31 mouse cellular contexts compared by ENCODE assay signal in the genomic region with DNA sequence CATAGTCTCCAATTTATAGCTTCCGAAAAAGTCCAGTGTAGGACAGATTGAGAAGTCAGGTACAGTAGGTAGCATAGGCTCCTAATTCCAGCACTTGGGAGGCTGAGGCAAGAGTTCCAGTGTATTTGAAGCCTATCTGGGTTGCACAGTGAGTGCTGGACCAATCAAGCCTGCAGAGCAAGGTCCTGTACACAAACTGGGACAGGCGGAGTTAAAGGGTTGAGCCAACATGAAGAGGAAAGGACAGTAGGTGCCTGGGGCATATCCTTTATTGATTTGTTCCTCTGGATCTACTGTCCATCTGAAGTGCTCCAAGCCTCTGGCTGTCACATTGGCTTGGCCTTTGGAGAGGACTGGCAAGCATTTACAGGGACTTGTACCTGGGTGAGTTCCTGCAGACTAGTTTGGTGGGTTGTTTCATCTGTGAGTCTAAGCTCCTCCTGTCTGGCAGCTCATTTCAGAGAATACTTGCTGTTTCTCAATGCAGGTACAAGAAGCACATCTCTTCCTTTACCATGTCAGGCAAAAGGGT. TPM values are rescaled to one million over a fixed set of nuclear protein-coding genes. Genes with fewer than 3 reads are reported as not detected.
DNase-seq lines count a peak whose midpoint lies in the region; ATAC-seq and TF ChIP-seq lines count a peak whose summit lies in the region.
"Had no signal": no experiment of that assay in that cellular context is flagged by ENCODE, and none has a peak within 500 bp of the region (broad histone marks: within the 10 kb centered on the region; RNA-seq: fewer than 3 reads in every experiment).

No protein-coding gene starts in this region.

- TF ChIP-seq CTCF in liver, embryonic 14.5 days (IDR thresholded peaks at IDR 0.05; ENCODE audit: low read depth) = no peak
- no peak for TF ChIP-seq CTCF in liver, postnatal 0 days (IDR thresholded peaks at IDR 0.05; ENCODE audit: low read depth)

- DNase-seq in gonadal fat pad, adult 2 months (ENCODE audit: low read depth) = peak; percentile 83
- DNase-seq in liver, embryonic 11.5 days (ENCODE audit: low spot score) = no peak
- DNase-seq in liver, embryonic 14.5 days (ENCODE audit: low read depth in 3 of 3, low spot score in 3 of 3) = no peak
- no peak for DNase-seq in liver, postnatal 0 days
- no peak for DNase-seq in spleen, postnatal 36 days (ENCODE audit: low spot score in 2 of 2)
- DNase-seq in neural tube, embryonic 10.5 days (ENCODE audit: extremely low spot score, low spot score) = no peak
- DNase-seq in right cerebral cortex, postnatal 25 days = no peak
- DNase-seq in heart, adult 9 months (ENCODE audit: low spot score in 2 of 2) = no peak
- DNase-seq: adrenal gland, adult 8-10 months; adrenal gland, postnatal 25 days; cerebellum, adult 11-12 months; cerebellum, adult 8-10 months; cerebellum, postnatal 10 days; cerebellum, postnatal 36 days; embryo, embryonic 11 days; forebrain, postnatal 0 days; gastrocnemius, adult 2 months; gastrocnemius, postnatal 14 days; heart, adult 2 months; heart, postnatal 10 days; heart, postnatal 36 days had no signal

- H3K36me3 ChIP-seq in liver, embryonic 11.5 days (ENCODE audit: control insufficient read depth, insufficient read depth, low read length) = no peaks in the 10 kb centered on the region
- no peaks in the 10 kb centered on the region for H3K36me3 ChIP-seq in liver, embryonic 14.5 days (replicated peaks; ENCODE audit: control insufficient read depth, insufficient read depth, low read depth)
- no peaks in the 10 kb centered on the region for H3K36me3 ChIP-seq in liver, postnatal 0 days (replicated peaks; ENCODE audit: insufficient read depth, low read length)
- H3K36me3 ChIP-seq: embryonic facial prominence, embryonic 10.5 days; embryonic facial prominence, embryonic 13.5 days; heart, embryonic 12.5 days; heart, embryonic 15.5 days; hindbrain, embryonic 10.5 days; hindbrain, embryonic 13.5 days had no signal

- peaks cover 9% of the 10 kb centered on the region; the same call in 1 of the 2 replicates for H3K4me1 ChIP-seq in liver, embryonic 11.5 days (replicated peaks; ENCODE audit: control insufficient read depth, insufficient read depth, low read length)
- peaks cover 18 to 36% of the 10 kb centered on the region in 2 experiments for H3K4me1 ChIP-seq in liver, embryonic 14.5 days (replicated peaks; ENCODE audit: control insufficient read depth in 2 of 2, insufficient read depth in 2 of 2, low read length in 1 of 2)
- H3K4me1 ChIP-seq in liver, postnatal 0 days (ENCODE audit: insufficient read depth) = peaks cover 9% of the 10 kb centered on the region
- H3K4me1 ChIP-seq: embryonic facial prominence, embryonic 10.5 days; embryonic facial prominence, embryonic 13.5 days; heart, embryonic 12.5 days; heart, embryonic 15.5 days; hindbrain, embryonic 10.5 days; hindbrain, embryonic 13.5 days had no signal

- H3K4me3 ChIP-seq in liver, embryonic 11.5 days (ENCODE audit: low read depth, low read length) = no peak overlapping the region
- H3K4me3 ChIP-seq in liver, embryonic 14.5 days (ENCODE audit: insufficient read depth in 1 of 2, low read depth in 2 of 2, low read length in 2 of 2) = no peak overlapping the region
- H3K4me3 ChIP-seq in liver, postnatal 0 days (ENCODE audit: low read depth, low read length) = no peak overlapping the region
- H3K4me3 ChIP-seq: embryonic facial prominence, embryonic 10.5 days; embryonic facial prominence, embryonic 13.5 days; erythroblast, embryonic 14.5 days; gastrocnemius, adult 2 months; heart, adult 2 months; heart, embryonic 12.5 days; heart, embryonic 15.5 days; hindbrain, embryonic 10.5 days; hindbrain, embryonic 13.5 days had no signal

- no peak overlapping the region; the same call in 1 of the 2 replicates for H3K27ac ChIP-seq in liver, embryonic 11.5 days (ENCODE audit: low read depth, low read length)
- peak overlapping the region; percentile 55 for H3K27ac ChIP-seq in liver, embryonic 14.5 days
- H3K27ac ChIP-seq in liver, postnatal 0 days (ENCODE audit: low read depth) = no peak overlapping the region
- H3K27ac ChIP-seq: embryonic facial prominence, embryonic 10.5 days; embryonic facial prominence, embryonic 13.5 days; gastrocnemius, adult 2 months; heart, adult 2 months; heart, embryonic 15.5 days; hindbrain, embryonic 10.5 days; hindbrain, embryonic 13.5 days; hindbrain, postnatal 0 days had no signal

- H3K9me3 ChIP-seq in liver, embryonic 11.5 days (ENCODE audit: control insufficient read depth, low read length) = no peaks in the 10 kb centered on the region
- no peaks in the 10 kb centered on the region for H3K9me3 ChIP-seq in liver, embryonic 14.5 days (ENCODE audit: control insufficient read depth, low read length)
- no peaks in the 10 kb centered on the region for H3K9me3 ChIP-seq in liver, postnatal 0 days (ENCODE audit: low read length)
- H3K9me3 ChIP-seq: embryonic facial prominence, embryonic 10.5 days; embryonic facial prominence, embryonic 13.5 days; heart, embryonic 12.5 days; heart, embryonic 15.5 days; hindbrain, embryonic 10.5 days; hindbrain, embryonic 13.5 days had no signal

- ATAC-seq in liver, embryonic 11.5 days (replicated peaks; ENCODE audit: low FRiP score) = peak; percentile 47; the same call in 1 of the 2 replicates
- ATAC-seq in liver, embryonic 14.5 days (ENCODE audit: insufficient read depth) = peak; percentile 43
- ATAC-seq in liver, postnatal 0 days = peak; percentile 80
- ATAC-seq: CD4-positive, CD25-positive, alpha-beta regulatory T cell, adult 4 months; forebrain, embryonic 14.5 days; forebrain, postnatal 0 days; hindbrain, postnatal 0 days had no signal

- no peaks in the 10 kb centered on the region for H3K27me3 ChIP-seq in liver, embryonic 11.5 days (replicated peaks; ENCODE audit: control insufficient read depth, insufficient read depth, low read length)
- no peaks in the 10 kb centered on the region for H3K27me3 ChIP-seq in liver, embryonic 14.5 days (ENCODE audit: control insufficient read depth, insufficient read depth, low read length)
- H3K27me3 ChIP-seq in liver, postnatal 0 days (ENCODE audit: insufficient read depth, low read length) = no peaks in the 10 kb centered on the region
- H3K27me3 ChIP-seq: embryonic facial prominence, embryonic 13.5 days; heart, embryonic 12.5 days; heart, embryonic 15.5 days; hindbrain, embryonic 13.5 days had no signal

- H3K9ac ChIP-seq in liver, embryonic 11.5 days (ENCODE audit: low read depth, low read length) = no peak overlapping the region
- no peak overlapping the region for H3K9ac ChIP-seq in liver, embryonic 14.5 days (replicated peaks)
- no peak overlapping the region for H3K9ac ChIP-seq in liver, postnatal 0 days (replicated peaks)
- H3K9ac ChIP-seq: embryonic facial prominence, embryonic 13.5 days; forebrain, postnatal 0 days; heart, embryonic 12.5 days; heart, embryonic 15.5 days; hindbrain, embryonic 13.5 days had no signal

- no peak overlapping the region for H3K4me2 ChIP-seq in liver, embryonic 11.5 days
- H3K4me2 ChIP-seq in liver, embryonic 14.5 days (ENCODE audit: low read depth) = no peak overlapping the region
- no peak overlapping the region for H3K4me2 ChIP-seq in liver, postnatal 0 days (ENCODE audit: low read depth, low read length)
- H3K4me2 ChIP-seq: embryonic facial prominence, embryonic 13.5 days; heart, embryonic 12.5 days; heart, embryonic 15.5 days; hindbrain, embryonic 13.5 days had no signal

- 81% methylated on average over 2 of the region's 2 CpGs for WGBS in liver, embryonic 11.5 days
- WGBS in liver, embryonic 14.5 days (ENCODE audit: insufficient replicate concordance) = 61% methylated on average over 2 of the region's 2 CpGs
- WGBS in liver, postnatal 0 days (ENCODE audit: insufficient replicate concordance) = 59% methylated on average over 2 of the region's 2 CpGs

- TF ChIP-seq EP300 in liver, embryonic 14.5 days (IDR thresholded peaks at IDR 0.05; ENCODE audit: low read depth) = no peak
- TF ChIP-seq EP300 in liver, postnatal 0 days (IDR thresholded peaks at IDR 0.05; ENCODE audit: low read depth) = no peak

RNA-seq across cellular contexts. Expression of gene Xiap, which starts 46.7 kb away (rescaled TPM):
- polyA plus RNA-seq in gonadal fat pad, adult 2 months (2012; rRNA removed) = 9.2 and 10.3 TPM in 2 replicates
- 12.9 and 14.1 TPM in 2 replicates for polyA plus RNA-seq in liver, embryonic 11.5 days (2014; fragmentation: Nextera tagmentation; extraction: Ambion mirVana)
- polyA plus RNA-seq in liver, embryonic 14.5 days (2012; rRNA removed) = 7.4 and 10.9 TPM in 2 replicates
- 5.9 and 6.8 TPM in 2 replicates for polyA plus RNA-seq in liver, embryonic 14.5 days (2014; fragmentation: Nextera tagmentation; extraction: Ambion mirVana)
- 8.9 and 9.5 TPM in 2 replicates for polyA plus RNA-seq in liver, postnatal 0 days (2015; fragmentation: Nextera tagmentation; extraction: Ambion mirVana)
